Comparison of ENCODE assay signal across 1 mouse cellular context in the genomic region with DNA sequence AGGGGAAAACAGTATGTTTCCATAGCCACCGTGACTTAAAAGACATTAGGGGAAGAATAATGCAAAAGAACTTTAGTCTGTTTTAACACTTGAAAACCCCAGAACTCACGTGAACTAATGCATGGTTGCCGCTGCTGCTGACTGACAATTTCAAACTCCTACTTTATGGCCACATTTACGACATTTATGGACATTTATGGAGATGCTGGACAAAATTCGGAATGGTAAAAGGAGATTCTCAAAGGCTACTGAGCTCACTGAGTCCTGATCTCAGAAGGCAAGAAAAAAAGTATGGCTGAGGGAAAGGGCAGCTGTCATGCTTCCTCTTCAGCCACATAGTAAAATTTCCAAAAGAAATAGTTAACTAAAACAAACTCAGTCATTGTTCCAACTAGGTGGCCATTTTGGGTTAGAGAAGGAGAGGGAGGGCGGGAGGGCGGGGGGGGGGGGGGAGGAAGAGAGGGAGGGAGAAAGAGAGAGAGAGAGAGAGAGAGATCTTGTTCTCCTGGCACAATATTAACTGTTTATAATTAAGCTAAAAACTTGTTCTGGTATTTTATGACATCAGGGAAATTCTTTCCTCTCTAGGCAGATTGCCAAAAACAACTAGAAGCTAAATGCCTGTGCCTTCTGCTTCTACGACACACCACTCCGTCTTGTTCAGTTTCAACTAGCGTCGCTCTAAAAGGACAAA.
TF ChIP-seq lines count a peak whose summit lies in the region.

No protein-coding gene starts in this region.

TF ChIP-seq in MEL, 35 proteins besides CTCF, POLR2A, EP300 and RAD21 (continued from another document):
- TF ChIP-seq CHD1 (IDR thresholded peaks at IDR 0.05; ENCODE audit: low read depth, low read length): peak; percentile 24; the same call in 1 of the 2 replicates
- TF ChIP-seq E2F4 (IDR thresholded peaks at IDR 0.05; ENCODE audit: borderline replicate concordance, low read depth, low read length): no peak
- no peak for TF ChIP-seq ELF1 (IDR thresholded peaks at IDR 0.05; ENCODE audit: low read depth, low read length)
- TF ChIP-seq NELFE (IDR thresholded peaks at IDR 0.05; ENCODE audit: low read depth, low read length): peak; percentile 20; the same call in 1 of the 2 replicates
- TF ChIP-seq TCF12 (IDR thresholded peaks at IDR 0.05; ENCODE audit: low read depth, low read length): no peak
- TF ChIP-seq SIN3A (IDR thresholded peaks at IDR 0.05; ENCODE audit: low read length): peak; percentile 35; the same call in 1 of the 2 replicates
- peak; percentile 82; the same call in 1 of the 2 replicates for TF ChIP-seq BHLHE40 (IDR thresholded peaks at IDR 0.05; ENCODE audit: borderline replicate concordance, low read depth, low read length)
- no peak for TF ChIP-seq ZNF384 (IDR thresholded peaks at IDR 0.05; ENCODE audit: low read depth, low read length)
